Mouse (Mus musculus) liver, embryonic 14.5 days (tissue): Measurements from ENCODE around the gene Tuba4a.

Source experiments
- CTCF ChIP-seq: IDR thresholded peaks from 2 replicates; pipeline ENCODE4 v1.5.1; 2016; ENCODE audit warnings: antibody characterized with exemption, low read depth, control low read depth
- EP300 ChIP-seq: IDR thresholded peaks from 2 replicates; pipeline ENCODE4 v1.6.1; 2016; ENCODE audit warnings: antibody characterized with exemption, low read depth

DNA sequence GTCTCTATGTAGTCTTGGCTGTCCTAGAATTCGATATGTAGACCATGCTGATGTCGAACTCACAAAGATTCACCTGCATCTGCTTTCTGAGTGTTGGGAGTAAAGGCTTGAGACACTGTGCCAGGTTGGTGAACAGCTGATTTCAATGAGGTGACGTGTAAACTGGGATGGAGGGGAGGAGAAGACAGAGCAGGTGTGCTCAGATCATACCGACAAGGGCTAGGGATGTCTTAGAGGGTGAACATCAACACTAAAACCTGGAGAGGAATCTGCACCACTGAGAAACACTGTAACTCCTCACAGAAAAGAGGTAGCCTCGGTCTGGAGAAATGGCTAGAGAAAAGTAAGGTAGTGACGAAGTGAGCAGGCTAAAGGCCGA, 51.6 kb downstream of the Tuba4a start:
- TF ChIP-seq CTCF (no peak), EP300 (no peak)
